15 mouse cellular contexts compared by ENCODE assay signal in the genomic region with DNA sequence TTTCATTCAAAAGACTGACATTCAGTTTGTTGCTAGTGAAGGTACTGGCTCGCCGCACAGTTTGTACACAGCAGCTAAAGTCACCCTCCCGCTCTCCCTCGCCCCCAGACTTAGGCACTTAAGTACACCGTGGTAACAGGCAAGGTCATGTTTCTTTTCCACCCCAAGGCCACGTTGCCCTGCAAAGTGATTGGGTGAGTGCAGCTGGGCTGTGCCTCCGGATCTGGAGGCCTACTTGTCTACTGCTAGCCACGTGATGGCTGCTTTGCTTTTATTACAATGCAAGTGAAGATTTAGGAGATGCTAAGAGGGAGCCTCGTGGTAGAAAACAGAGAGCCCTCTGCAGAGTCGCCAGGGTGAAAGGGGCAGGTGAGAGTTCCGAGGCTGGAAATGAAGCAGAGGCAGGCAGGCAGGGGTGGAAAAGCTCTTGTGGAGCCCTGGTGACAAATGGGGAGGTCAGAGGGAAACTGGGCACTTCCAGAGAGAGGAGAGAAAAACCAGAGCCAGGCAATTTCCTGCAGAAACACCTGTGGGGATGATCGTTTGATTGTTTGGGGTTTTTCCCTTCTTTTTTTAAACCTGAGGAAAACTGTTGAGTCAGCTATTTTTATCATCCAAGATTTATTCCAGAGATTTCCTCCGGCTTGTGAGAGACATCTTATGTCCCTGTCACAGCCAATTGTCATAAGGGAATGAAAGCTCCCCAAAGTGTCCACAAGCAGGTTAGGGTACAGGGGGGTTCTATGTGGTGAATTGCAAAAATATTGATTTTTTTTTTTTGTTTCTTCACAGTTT.
DNase-seq lines count a peak whose midpoint lies in the region; ATAC-seq and TF ChIP-seq lines count a peak whose summit lies in the region.
"Had no signal": no experiment of that assay in that cellular context is flagged by ENCODE, and none has a peak within 500 bp of the region (broad histone marks: within the 10 kb centered on the region; RNA-seq: fewer than 3 reads in every experiment).

No protein-coding gene starts in this region.

- 36% methylated on average over 13 of the region's 13 CpGs for WGBS in intestine, embryonic 16.5 days
- WGBS in stomach, postnatal 0 days, result 42% methylated on average over 13 of the region's 13 CpGs

- H3K27ac ChIP-seq in ES-E14 (ENCODE audit: insufficient read depth, low read depth, low read length, poor library complexity, severe bottlenecking), result no peak overlapping the region
- no peak overlapping the region for H3K27ac ChIP-seq in intestine, embryonic 16.5 days (ENCODE audit: low read length)
- no peak overlapping the region for H3K27ac ChIP-seq in stomach, postnatal 0 days (replicated peaks)
- H3K27ac ChIP-seq: embryonic facial prominence, embryonic 15.5 days; midbrain, embryonic 13.5 days; neural tube, embryonic 13.5 days had no signal

- no peak for ATAC-seq in intestine, embryonic 16.5 days
- no peak for ATAC-seq in megakaryocyte-erythroid progenitor cell, adult 5-6 weeks (replicated peaks; ENCODE audit: low FRiP score, low TSS enrichment, poor library complexity, severe bottlenecking)
- no peak for ATAC-seq in stomach, postnatal 0 days (ENCODE audit: low FRiP score, low TSS enrichment)
- ATAC-seq: midbrain, embryonic 13.5 days had no signal

- no peaks in the 10 kb centered on the region for H3K36me3 ChIP-seq in ES-E14 (ENCODE audit: control insufficient read depth, insufficient read depth, low read length, poor library complexity, severe bottlenecking)
- no peaks in the 10 kb centered on the region for H3K36me3 ChIP-seq in intestine, embryonic 16.5 days (ENCODE audit: control insufficient read depth, insufficient read depth, low read length)
- H3K36me3 ChIP-seq in stomach, postnatal 0 days (ENCODE audit: control insufficient read depth, insufficient read depth, low read length), result no peaks in the 10 kb centered on the region
- H3K36me3 ChIP-seq: embryonic facial prominence, embryonic 15.5 days; G1E; midbrain, embryonic 13.5 days; neural tube, embryonic 13.5 days had no signal

- no peak overlapping the region for H3K9ac ChIP-seq in ES-E14 (ENCODE audit: insufficient read depth, low read depth, low read length, poor library complexity, severe bottlenecking)
- H3K9ac ChIP-seq in intestine, embryonic 16.5 days (ENCODE audit: low read depth, low read length), result 0 out of 2 replicates have a peak overlapping the region, but pooled peaks have one; percentile 11
- H3K9ac ChIP-seq in stomach, postnatal 0 days (ENCODE audit: low read length), result no peak overlapping the region
- H3K9ac ChIP-seq: embryonic facial prominence, embryonic 15.5 days; midbrain, embryonic 13.5 days; neural tube, embryonic 13.5 days had no signal

- H3K4me3 ChIP-seq in ES-E14 (ENCODE audit: insufficient read depth in 1 of 2, low read depth in 1 of 2, low read length in 2 of 2, poor library complexity in 1 of 2, severe bottlenecking in 1 of 2), result no peak overlapping the region
- no peak overlapping the region for H3K4me3 ChIP-seq in intestine, embryonic 16.5 days (ENCODE audit: low read length)
- H3K4me3 ChIP-seq in stomach, postnatal 0 days (ENCODE audit: low read depth, low read length), result no peak overlapping the region
- H3K4me3 ChIP-seq: embryonic facial prominence, embryonic 15.5 days; midbrain, embryonic 13.5 days; neural tube, embryonic 13.5 days had no signal

- no peak for TF ChIP-seq EP300 in stomach, postnatal 0 days (optimal IDR thresholded peaks at IDR 0.05)

- H3K27me3 ChIP-seq in intestine, embryonic 16.5 days (replicated peaks; ENCODE audit: control insufficient read depth, insufficient read depth, low read length), result no peaks in the 10 kb centered on the region
- no peaks in the 10 kb centered on the region for H3K27me3 ChIP-seq in stomach, postnatal 0 days (ENCODE audit: control insufficient read depth, insufficient read depth, low read length)
- H3K27me3 ChIP-seq: embryonic facial prominence, embryonic 15.5 days; neural tube, embryonic 13.5 days had no signal

- DNase-seq in kidney, adult 9 months, result peak; percentile 11
- DNase-seq in kidney, adult 8-10 months, result no peak
- DNase-seq in ES-E14 (ENCODE audit: low read depth, low spot score), result no peak
- peak; percentile 32 for DNase-seq in adrenal gland, postnatal 25 days
- no peak for DNase-seq in spleen, postnatal 36 days (ENCODE audit: low spot score in 2 of 2)
- no peak for DNase-seq in stomach, postnatal 0 days (ENCODE audit: low spot score)
- DNase-seq: heart, adult 18-20 months; lung, adult 2 months; thymus, postnatal 25 days had no signal

- H3K4me1 ChIP-seq in ES-E14 (ENCODE audit: control insufficient read depth in 2 of 2, insufficient read depth in 2 of 2, low read length in 2 of 2, poor library complexity in 1 of 2), result peaks cover 6 to 14% of the 10 kb centered on the region in 2 experiments; a peak in 3 of 4 replicates
- peaks cover 19% of the 10 kb centered on the region for H3K4me1 ChIP-seq in intestine, embryonic 16.5 days (ENCODE audit: control insufficient read depth, insufficient read depth, low read length)
- H3K4me1 ChIP-seq in stomach, postnatal 0 days (replicated peaks; ENCODE audit: control insufficient read depth, insufficient read depth), result no peaks in the 10 kb centered on the region

- H3K9me3 ChIP-seq in ES-E14 (ENCODE audit: control insufficient read depth, insufficient read depth, low read depth, low read length), result no peaks in the 10 kb centered on the region
- H3K9me3 ChIP-seq in intestine, embryonic 16.5 days (ENCODE audit: control insufficient read depth, low read length), result no peaks in the 10 kb centered on the region
- H3K9me3 ChIP-seq in stomach, postnatal 0 days (ENCODE audit: control insufficient read depth, low read length), result no peaks in the 10 kb centered on the region
- H3K9me3 ChIP-seq: embryonic facial prominence, embryonic 15.5 days; G1E; midbrain, embryonic 13.5 days; neural tube, embryonic 13.5 days had no signal

- no peak overlapping the region for H3K4me2 ChIP-seq in intestine, embryonic 16.5 days (ENCODE audit: low read depth, low read length)
- H3K4me2 ChIP-seq in stomach, postnatal 0 days (replicated peaks; ENCODE audit: low read depth), result no peak overlapping the region
- H3K4me2 ChIP-seq: embryonic facial prominence, embryonic 15.5 days; midbrain, embryonic 13.5 days; neural tube, embryonic 13.5 days had no signal

- in situ Hi-C loops in ES-E14 (cut with MboI; ENCODE audit: low sequenced_read_pairs in 2 of 2, unreplicated experiment in 2 of 2), result no loop called here

- TF ChIP-seq CTCF in stomach, postnatal 0 days (IDR thresholded peaks at IDR 0.05; ENCODE audit: low read depth), result no peak

TF ChIP-seq in ES-E14, 5 proteins besides CTCF, POLR2A, EP300 and RAD21:
- TF ChIP-seq MAFK (IDR thresholded peaks at IDR 0.05; ENCODE audit: insufficient read depth, low read depth, low read length) (peak; percentile 99), ZC3H11A (IDR thresholded peaks at IDR 0.05; ENCODE audit: borderline replicate concordance, low read depth, low read length) (no peak)

Comparison
In these comparisons a context has a peak if more than half of its experiments do, and no peak if none do; other contexts are left out.
1. DNase-seq: peak in kidney, adult 9 months (single experiment) and adrenal gland, postnatal 25 days (single experiment); none in kidney, adult 8-10 months (0 of 2), ES-E14 (single experiment), spleen, postnatal 36 days (0 of 2) and stomach, postnatal 0 days (single experiment).